Mouse (Mus musculus): ENCODE measurements around the gene Arhgap44. TPM values are rescaled to one million over a fixed set of nuclear protein-coding genes. Genes with fewer than 3 reads are reported as not detected.

Arhgap44 gene
- polyA plus RNA-seq, 1 experiment from 2014 or later, result 8.5 TPM

GRCm38 (mm10) chr11:65153006-65153405 is 9.8 kb downstream of the Arhgap44 start:
- Histone ChIP-seq H3K36me3 (ENCODE audit: control insufficient read depth, insufficient read depth, low read length) (no peaks in the 10 kb centered on the region), H3K27ac (ENCODE audit: low read depth, low read length) (no peak overlapping the region), H3K4me1 (ENCODE audit: control insufficient read depth, insufficient read depth, low read length) (no peaks in the 10 kb centered on the region), H3K4me2 (ENCODE audit: low read length) (no peak overlapping the region), H3K4me3 (ENCODE audit: low read depth, low read length) (no peak overlapping the region), H3K27me3 (replicated peaks; ENCODE audit: control insufficient read depth, insufficient read depth, low read length) (no peaks in the 10 kb centered on the region), H3K9ac (ENCODE audit: low read length) (no peak overlapping the region), H3K9me3 (replicated peaks; ENCODE audit: control insufficient read depth, low read length) (no peaks in the 10 kb centered on the region)
- WGBS, result 90% methylated on average over 5 of the region's 5 CpGs
- DNase-seq (ENCODE audit: low spot score), result no peak
- no peak for ATAC-seq

- Histone ChIP-seq H3K36me3 (ENCODE audit: control insufficient read depth, insufficient read depth, low read length) (no peaks in the 10 kb centered on the region), H3K4me3 (ENCODE audit: low read depth, low read length) (no peak overlapping the region), H3K9ac (ENCODE audit: low read length) (no peak overlapping the region), H3K27me3 (replicated peaks; ENCODE audit: control insufficient read depth, insufficient read depth, low read length) (no peaks in the 10 kb centered on the region), H3K27ac (ENCODE audit: low read depth, low read length) (no peak overlapping the region), H3K4me1 (ENCODE audit: control insufficient read depth, insufficient read depth, low read length) (no peaks in the 10 kb centered on the region), H3K9me3 (replicated peaks; ENCODE audit: control insufficient read depth, low read length) (no peaks in the 10 kb centered on the region), H3K4me2 (ENCODE audit: low read length) (no peak overlapping the region)
- 87% methylated on average over 7 of the region's 7 CpGs for WGBS
- no peak for DNase-seq (ENCODE audit: low spot score)
- no peak for ATAC-seq
These were observed 14.3 kb downstream of the Arhgap44 start for GRCm38 (mm10) chr11:65148441-65148840.

GRCm38 (mm10) chr11:65142838-65143417 is 19.8 kb downstream of the Arhgap44 start:
- no peak overlapping the region for H3K27ac ChIP-seq (ENCODE audit: low read depth, low read length)
- H3K4me1 ChIP-seq (ENCODE audit: control insufficient read depth, insufficient read depth, low read length), result no peaks in the 10 kb centered on the region
- WGBS, result 85% methylated on average over 4 of the region's 4 CpGs
- H3K27me3 ChIP-seq (replicated peaks; ENCODE audit: control insufficient read depth, insufficient read depth, low read length), result no peaks in the 10 kb centered on the region
- no peak overlapping the region for H3K4me2 ChIP-seq (ENCODE audit: low read length)
- no peaks in the 10 kb centered on the region for H3K36me3 ChIP-seq (ENCODE audit: control insufficient read depth, insufficient read depth, low read length)
- H3K4me3 ChIP-seq (ENCODE audit: low read depth, low read length), result no peak overlapping the region
- no peak overlapping the region for H3K9ac ChIP-seq (ENCODE audit: low read length)
- DNase-seq (ENCODE audit: low spot score), result no peak
- no peak for ATAC-seq
- no peaks in the 10 kb centered on the region for H3K9me3 ChIP-seq (replicated peaks; ENCODE audit: control insufficient read depth, low read length)

GRCm38 (mm10) chr11:65139030-65139429 is 23.7 kb downstream of the Arhgap44 start:
- Histone ChIP-seq H3K27ac (ENCODE audit: low read depth, low read length) (no peak overlapping the region), H3K27me3 (replicated peaks; ENCODE audit: control insufficient read depth, insufficient read depth, low read length) (no peaks in the 10 kb centered on the region), H3K4me3 (ENCODE audit: low read depth, low read length) (no peak overlapping the region), H3K4me2 (ENCODE audit: low read length) (no peak overlapping the region), H3K36me3 (ENCODE audit: control insufficient read depth, insufficient read depth, low read length) (no peaks in the 10 kb centered on the region), H3K4me1 (ENCODE audit: control insufficient read depth, insufficient read depth, low read length) (no peaks in the 10 kb centered on the region), H3K9me3 (replicated peaks; ENCODE audit: control insufficient read depth, low read length) (no peaks in the 10 kb centered on the region), H3K9ac (ENCODE audit: low read length) (no peak overlapping the region)
- ATAC-seq, result no peak
- DNase-seq (ENCODE audit: low spot score), result no peak
- WGBS, result 89% methylated on average over 3 of the region's 3 CpGs

GRCm38 (mm10) chr11:65137145-65137652 is 25.6 kb downstream of the Arhgap44 start:
- no peak overlapping the region for H3K27ac ChIP-seq (ENCODE audit: low read depth, low read length)
- no peak overlapping the region for H3K9ac ChIP-seq (ENCODE audit: low read length)
- no peaks in the 10 kb centered on the region for H3K4me1 ChIP-seq (ENCODE audit: control insufficient read depth, insufficient read depth, low read length)
- H3K36me3 ChIP-seq (ENCODE audit: control insufficient read depth, insufficient read depth, low read length), result no peaks in the 10 kb centered on the region
- H3K4me2 ChIP-seq (ENCODE audit: low read length), result no peak overlapping the region
- no peaks in the 10 kb centered on the region for H3K27me3 ChIP-seq (replicated peaks; ENCODE audit: control insufficient read depth, insufficient read depth, low read length)
- DNase-seq (ENCODE audit: low spot score) (no peak), ATAC-seq (no peak)
- WGBS, result 72% methylated on average over 2 of the region's 2 CpGs
- no peaks in the 10 kb centered on the region for H3K9me3 ChIP-seq (replicated peaks; ENCODE audit: control insufficient read depth, low read length)
- H3K4me3 ChIP-seq (ENCODE audit: low read depth, low read length), result no peak overlapping the region

GRCm38 (mm10) chr11:65135251-65135739 is 27.5 kb downstream of the Arhgap44 start:
- H3K4me1 ChIP-seq (ENCODE audit: control insufficient read depth, insufficient read depth, low read length), result no peaks in the 10 kb centered on the region
- no peaks in the 10 kb centered on the region for H3K9me3 ChIP-seq (replicated peaks; ENCODE audit: control insufficient read depth, low read length)
- DNase-seq (ENCODE audit: low spot score), result no peak
- H3K27ac ChIP-seq (ENCODE audit: low read depth, low read length), result no peak overlapping the region
- no peak overlapping the region for H3K4me3 ChIP-seq (ENCODE audit: low read depth, low read length)
- no peak overlapping the region for H3K9ac ChIP-seq (ENCODE audit: low read length)
- whole genome bisulfite sequencing, result 85% methylated on average over 8 of the region's 8 CpGs
- no peak overlapping the region for H3K4me2 ChIP-seq (ENCODE audit: low read length)
- H3K27me3 ChIP-seq (replicated peaks; ENCODE audit: control insufficient read depth, insufficient read depth, low read length), result no peaks in the 10 kb centered on the region
- no peak for ATAC-seq
- H3K36me3 ChIP-seq (ENCODE audit: control insufficient read depth, insufficient read depth, low read length), result no peaks in the 10 kb centered on the region

- H3K4me2 ChIP-seq (ENCODE audit: low read length), result no peak overlapping the region
- no peak for ATAC-seq
These were observed 29.1 kb downstream of the Arhgap44 start for GRCm38 (mm10) chr11:65133661-65134060.

GRCm38 (mm10) chr11:65129110-65129509 is 33.7 kb downstream of the Arhgap44 start:
- WGBS, result 89% methylated on average over 4 of the region's 4 CpGs
- DNase-seq (ENCODE audit: low spot score) (no peak), ATAC-seq (no peak)
- Histone ChIP-seq H3K9ac (ENCODE audit: low read length) (no peak overlapping the region), H3K27ac (ENCODE audit: low read depth, low read length) (no peak overlapping the region), H3K36me3 (ENCODE audit: control insufficient read depth, insufficient read depth, low read length) (no peaks in the 10 kb centered on the region), H3K27me3 (replicated peaks; ENCODE audit: control insufficient read depth, insufficient read depth, low read length) (no peaks in the 10 kb centered on the region), H3K4me1 (ENCODE audit: control insufficient read depth, insufficient read depth, low read length) (no peaks in the 10 kb centered on the region), H3K4me3 (ENCODE audit: low read depth, low read length) (no peak overlapping the region), H3K4me2 (ENCODE audit: low read length) (no peak overlapping the region), H3K9me3 (replicated peaks; ENCODE audit: control insufficient read depth, low read length) (no peaks in the 10 kb centered on the region)

More at GRCm38 (mm10) chr11:65133661-65134060, 29.1 kb downstream of the Arhgap44 start:
- 90% methylated on average over 4 of the region's 4 CpGs for whole genome bisulfite sequencing
- Histone ChIP-seq H3K36me3 (ENCODE audit: control insufficient read depth, insufficient read depth, low read length) (no peaks in the 10 kb centered on the region), H3K9me3 (replicated peaks; ENCODE audit: control insufficient read depth, low read length) (no peaks in the 10 kb centered on the region), H3K4me3 (ENCODE audit: low read depth, low read length) (no peak overlapping the region), H3K4me1 (ENCODE audit: control insufficient read depth, insufficient read depth, low read length) (no peaks in the 10 kb centered on the region), H3K9ac (ENCODE audit: low read length) (no peak overlapping the region), H3K27ac (ENCODE audit: low read depth, low read length) (no peak overlapping the region), H3K27me3 (replicated peaks; ENCODE audit: control insufficient read depth, insufficient read depth, low read length) (no peaks in the 10 kb centered on the region)
- DNase-seq (ENCODE audit: low spot score), result no peak

- no peak overlapping the region for H3K27ac ChIP-seq (ENCODE audit: low read depth, low read length)
- no peak for DNase-seq (ENCODE audit: low spot score)
- H3K4me2 ChIP-seq (ENCODE audit: low read length), result no peak overlapping the region
- H3K9ac ChIP-seq (ENCODE audit: low read length), result no peak overlapping the region
- H3K36me3 ChIP-seq (ENCODE audit: control insufficient read depth, insufficient read depth, low read length), result no peaks in the 10 kb centered on the region
- H3K4me1 ChIP-seq (ENCODE audit: control insufficient read depth, insufficient read depth, low read length), result no peaks in the 10 kb centered on the region
- WGBS, result 98% methylated on average over 4 of the region's 4 CpGs
- no peak for ATAC-seq
- no peaks in the 10 kb centered on the region for H3K9me3 ChIP-seq (replicated peaks; ENCODE audit: control insufficient read depth, low read length)
- H3K27me3 ChIP-seq (replicated peaks; ENCODE audit: control insufficient read depth, insufficient read depth, low read length), result no peaks in the 10 kb centered on the region
- no peak overlapping the region for H3K4me3 ChIP-seq (ENCODE audit: low read depth, low read length)
These were observed 34.1 kb downstream of the Arhgap44 start for GRCm38 (mm10) chr11:65128666-65129065.

Data from forebrain, embryonic 14.5 days (tissue).